Mouse (Mus musculus) heart, adult 2 months (tissue): ENCODE measurements around the gene Hs3st2.

Experiments used
- CTCF ChIP-seq: fragments of 200-600 bp; IDR thresholded peaks from 2 replicates; pipeline ENCODE4 v1.8.1; 2022; ENCODE audit warnings: antibody characterized with exemption, mild to moderate bottlenecking, moderate library complexity
- EP300 ChIP-seq: fragments of 200-500 bp; IDR thresholded peaks from 2 replicates; pipeline ENCODE4 v1.6.1; 2011; ENCODE audit warnings: low read depth, low read length, control low read depth; ENCODE audit not compliant: insufficient read depth
- POLR2A ChIP-seq: fragments of 200-500 bp; IDR thresholded peaks from 2 replicates; pipeline ENCODE4 v1.6.1; 2011; ENCODE audit warnings: mild to moderate bottlenecking, low read depth, low read length, control low read depth; ENCODE audit not compliant: insufficient read depth

DNA sequence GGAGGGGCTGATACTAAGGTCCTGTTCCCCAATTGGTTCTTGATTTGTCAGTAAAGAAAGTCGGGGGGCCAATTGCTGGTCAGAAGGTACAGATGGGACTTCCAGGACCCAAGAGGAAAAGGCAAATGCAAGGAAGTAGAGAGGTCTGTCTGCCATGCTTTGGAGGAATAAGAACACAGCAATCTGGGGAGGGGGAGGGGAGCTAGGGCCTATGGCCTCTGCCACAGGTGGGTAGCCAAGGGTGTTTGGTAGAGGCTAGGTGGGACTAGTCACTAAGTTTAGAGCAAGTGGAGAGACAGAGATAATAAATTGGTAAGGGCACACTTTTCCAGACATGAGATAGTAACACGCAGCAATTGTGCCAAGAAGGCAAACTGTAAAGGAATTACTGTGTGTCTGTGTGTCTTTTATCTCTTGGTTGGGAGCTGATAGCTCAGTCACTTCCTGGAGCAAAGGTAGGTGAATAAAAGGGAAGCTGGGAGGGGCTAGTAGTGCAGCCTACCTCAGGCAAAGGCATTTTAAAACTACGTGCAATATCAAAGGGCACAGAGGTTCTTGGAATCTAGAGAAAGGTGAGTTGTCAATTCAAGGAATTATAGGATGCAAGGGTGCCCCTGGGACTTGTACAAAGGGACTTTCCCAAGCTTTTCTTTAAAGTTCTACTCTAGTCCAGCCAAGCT, 43.2 kb upstream of the Hs3st2 start:
- no peak for TF ChIP-seq CTCF
- TF ChIP-seq POLR2A, result no peak
- no peak for TF ChIP-seq EP300
